Mouse (Mus musculus): Measurements from ENCODE around the gene Lmbrd2. TPM values are rescaled to one million over a fixed set of nuclear protein-coding genes. Genes with fewer than 3 reads are reported as not detected.

Lmbrd2 gene
- polyA plus RNA-seq, 1 experiment, result 3.8 TPM

DNA sequence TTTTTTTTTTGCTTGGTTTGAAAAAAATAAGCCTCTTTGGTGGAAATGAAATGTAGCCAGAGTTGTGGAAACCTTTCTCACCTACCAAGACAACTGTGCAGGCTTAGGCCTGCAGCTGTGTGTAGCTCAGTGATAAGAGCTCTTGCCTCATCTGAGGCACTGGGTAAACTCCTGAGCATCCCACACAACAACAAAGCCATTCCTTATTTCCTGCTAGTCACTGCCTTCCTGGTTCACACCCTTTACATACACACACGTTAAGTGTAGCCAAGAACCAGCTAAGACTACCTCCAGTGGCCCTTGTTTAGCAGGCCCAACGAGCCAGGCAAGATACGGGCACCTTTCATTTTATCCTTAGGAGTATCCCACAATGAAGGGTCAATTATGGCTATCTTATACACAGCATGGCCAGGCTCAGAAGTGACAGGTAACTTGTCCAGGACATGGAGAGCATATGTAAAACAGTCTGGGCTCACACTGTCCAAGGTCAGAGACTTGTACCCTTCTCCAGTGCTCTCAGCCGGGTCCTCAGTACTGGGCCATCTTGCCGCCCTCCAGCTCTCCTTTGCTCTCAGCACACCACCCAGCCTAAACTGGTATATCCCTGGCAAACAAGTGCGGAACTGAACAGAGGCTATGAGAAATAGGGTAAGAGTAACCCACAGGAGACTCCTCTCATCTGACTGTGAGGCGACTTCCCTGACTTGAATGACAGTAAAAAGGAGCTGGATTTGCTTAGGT, 13.1 kb upstream of the Lmbrd2 start:
- H3ac ChIP-seq (ENCODE audit: control insufficient read depth, insufficient read length, low read depth), result no peak overlapping the region
- H3K79me2 ChIP-seq (ENCODE audit: control insufficient read depth, insufficient read depth), result peaks cover 55% of the 10 kb centered on the region
- H3K27me3 ChIP-seq (ENCODE audit: control insufficient read depth, insufficient read depth, insufficient read length), result no peaks in the 10 kb centered on the region
- H3K36me3 ChIP-seq (ENCODE audit: control insufficient read depth, insufficient read depth), result peaks cover 98% of the 10 kb centered on the region
- no peak for TF ChIP-seq CTCF (IDR thresholded peaks at IDR 0.05; ENCODE audit: control insufficient read depth, insufficient read depth, insufficient read length)
- no peak for TF ChIP-seq USF1 (IDR thresholded peaks at IDR 0.05; ENCODE audit: low read depth)
- no peak for TF ChIP-seq MYOD1 (IDR thresholded peaks at IDR 0.05; ENCODE audit: control insufficient read depth, insufficient read length, low read depth)
- no peak for TF ChIP-seq MYOG (IDR thresholded peaks at IDR 0.05; ENCODE audit: control insufficient read depth, extremely low read depth, insufficient read length)
- peaks cover 11% of the 10 kb centered on the region for H3K79me3 ChIP-seq (ENCODE audit: low read depth)
- H3K4me3 ChIP-seq (ENCODE audit: insufficient read depth, poor library complexity, severe bottlenecking), result no peak overlapping the region

DNA sequence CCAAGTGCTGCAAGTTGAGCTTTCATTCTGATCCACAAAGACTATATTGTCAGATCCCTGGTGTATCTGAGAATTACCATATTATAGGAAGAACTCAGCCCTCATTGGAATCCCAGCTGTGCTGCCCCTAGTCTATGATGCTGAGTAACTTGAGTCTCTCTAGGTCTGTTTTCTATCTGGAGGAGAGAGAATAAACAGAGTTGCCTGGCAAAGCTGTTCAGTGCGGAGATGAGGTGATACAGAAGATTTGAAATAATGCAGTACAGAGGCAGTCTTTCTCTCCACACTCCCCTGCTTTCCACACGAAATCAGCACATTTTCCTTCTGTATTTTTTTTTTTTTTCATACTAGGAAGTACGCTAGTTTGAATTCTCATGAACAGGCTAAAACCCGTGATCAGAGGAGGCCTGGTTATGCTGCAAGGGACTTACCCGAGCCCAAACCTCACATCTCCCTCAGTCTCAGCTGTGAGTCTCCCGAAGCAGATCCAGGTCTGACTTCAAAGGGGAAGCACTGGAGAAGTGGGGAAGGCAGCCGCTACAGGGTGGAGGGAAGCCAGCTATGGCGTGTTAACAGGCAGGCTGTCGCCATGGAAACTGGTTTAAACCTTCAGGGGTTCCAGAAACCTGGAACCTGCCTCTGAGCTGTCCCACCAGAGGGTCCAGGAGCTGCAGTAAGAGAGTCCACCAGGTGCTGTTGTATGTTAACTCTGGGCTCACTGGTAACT, 9.4 kb upstream of the Lmbrd2 start:
- Histone ChIP-seq H3K27me3 (ENCODE audit: control insufficient read depth, insufficient read depth, insufficient read length) (no peaks in the 10 kb centered on the region), H3K4me3 (ENCODE audit: insufficient read depth, poor library complexity, severe bottlenecking) (no peak overlapping the region), H3K79me2 (ENCODE audit: control insufficient read depth, insufficient read depth) (peaks cover 92% of the 10 kb centered on the region), H3K79me3 (ENCODE audit: low read depth) (peaks cover 45% of the 10 kb centered on the region), H3K36me3 (ENCODE audit: control insufficient read depth, insufficient read depth) (peaks cover 95% of the 10 kb centered on the region), H3ac (ENCODE audit: control insufficient read depth, insufficient read length, low read depth) (no peak overlapping the region)
- TF ChIP-seq FOSL1 (IDR thresholded peaks at IDR 0.05; ENCODE audit: insufficient read depth, low read length, poor library complexity, severe bottlenecking) (no peak), USF1 (IDR thresholded peaks at IDR 0.05; ENCODE audit: low read depth) (no peak), CTCF (IDR thresholded peaks at IDR 0.05; ENCODE audit: control insufficient read depth, insufficient read depth, insufficient read length) (no peak), MYOG (IDR thresholded peaks at IDR 0.05; ENCODE audit: control insufficient read depth, extremely low read depth, insufficient read length) (no peak), CEBPB (IDR thresholded peaks at IDR 0.05; ENCODE audit: low read depth) (no peak), MAX (IDR thresholded peaks at IDR 0.05) (no peak)

GRCm38 (mm10) chr15:9131499-9131888, 8.9 kb upstream of the Lmbrd2 start:
- Histone ChIP-seq H3K27me3 (ENCODE audit: control insufficient read depth, insufficient read depth, insufficient read length) (no peaks in the 10 kb centered on the region), H3K79me2 (ENCODE audit: control insufficient read depth, insufficient read depth) (peaks cover 98% of the 10 kb centered on the region), H3K4me3 (ENCODE audit: insufficient read depth, poor library complexity, severe bottlenecking) (no peak overlapping the region), H3K36me3 (ENCODE audit: control insufficient read depth, insufficient read depth) (peaks cover 96% of the 10 kb centered on the region), H3K79me3 (ENCODE audit: low read depth) (peaks cover 50% of the 10 kb centered on the region), H3ac (ENCODE audit: control insufficient read depth, insufficient read length, low read depth) (no peak overlapping the region)
- no peak for TF ChIP-seq CEBPB (IDR thresholded peaks at IDR 0.05; ENCODE audit: low read depth)
- TF ChIP-seq FOSL1 (IDR thresholded peaks at IDR 0.05; ENCODE audit: insufficient read depth, low read length, poor library complexity, severe bottlenecking), result no peak
- TF ChIP-seq MYOD1 (IDR thresholded peaks at IDR 0.05; ENCODE audit: control insufficient read depth, insufficient read length, low read depth), result no peak
- no peak for TF ChIP-seq MYOG (IDR thresholded peaks at IDR 0.05; ENCODE audit: control insufficient read depth, extremely low read depth, insufficient read length)
- TF ChIP-seq USF1 (IDR thresholded peaks at IDR 0.05; ENCODE audit: low read depth), result no peak
- no peak for TF ChIP-seq MAX (IDR thresholded peaks at IDR 0.05)
- TF ChIP-seq CTCF (IDR thresholded peaks at IDR 0.05; ENCODE audit: control insufficient read depth, insufficient read depth, insufficient read length), result no peak

DNA sequence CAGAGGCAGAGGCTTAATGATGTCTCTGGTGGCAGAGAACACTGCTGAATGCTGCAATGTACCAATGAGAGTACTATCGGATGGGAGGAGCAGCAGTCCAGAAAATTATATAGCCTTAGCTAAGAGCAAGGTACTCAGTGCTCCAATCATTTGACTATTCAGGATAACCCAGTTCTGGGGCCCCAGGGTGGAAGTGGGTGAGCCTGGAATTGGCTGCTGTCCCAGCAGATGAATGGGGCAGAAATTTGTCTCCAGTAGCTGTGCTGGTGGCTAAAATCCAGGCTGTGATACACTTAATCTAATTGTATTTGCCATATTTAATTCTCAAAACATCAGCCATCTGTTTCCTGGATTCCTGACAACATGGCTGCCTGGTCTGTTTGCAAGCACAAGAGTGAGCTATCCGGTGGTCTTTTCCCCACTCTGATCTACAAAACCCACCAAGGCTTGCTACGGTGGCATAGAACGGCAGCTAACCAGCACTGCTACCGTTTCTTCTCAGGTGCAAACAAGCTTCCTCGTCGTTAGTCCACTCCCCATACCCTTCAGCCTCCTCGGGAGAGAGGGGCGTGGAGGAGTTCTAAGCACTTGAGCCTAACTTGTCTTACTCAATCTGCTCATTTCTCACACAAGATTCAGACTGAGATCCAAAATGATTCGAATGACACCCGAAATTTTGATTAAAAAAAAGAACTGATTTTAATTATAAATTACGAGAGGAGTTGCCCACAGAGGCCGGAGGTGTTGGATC, 7.5 kb upstream of the Lmbrd2 start:
- no peaks in the 10 kb centered on the region for H3K27me3 ChIP-seq (ENCODE audit: control insufficient read depth, insufficient read depth, insufficient read length)
- H3K79me3 ChIP-seq (ENCODE audit: low read depth), result peaks cover 64% of the 10 kb centered on the region
- TF ChIP-seq MAX (IDR thresholded peaks at IDR 0.05) (no peak), MYOD1 (IDR thresholded peaks at IDR 0.05; ENCODE audit: control insufficient read depth, insufficient read length, low read depth) (no peak), CEBPB (IDR thresholded peaks at IDR 0.05; ENCODE audit: low read depth) (no peak), MYOG (IDR thresholded peaks at IDR 0.05; ENCODE audit: control insufficient read depth, extremely low read depth, insufficient read length) (no peak), USF1 (IDR thresholded peaks at IDR 0.05; ENCODE audit: low read depth) (no peak), CTCF (IDR thresholded peaks at IDR 0.05; ENCODE audit: control insufficient read depth, insufficient read depth, insufficient read length) (no peak), FOSL1 (IDR thresholded peaks at IDR 0.05; ENCODE audit: insufficient read depth, low read length, poor library complexity, severe bottlenecking) (no peak)
- H3ac ChIP-seq (ENCODE audit: control insufficient read depth, insufficient read length, low read depth), result no peak overlapping the region
- peaks cover 96% of the 10 kb centered on the region for H3K36me3 ChIP-seq (ENCODE audit: control insufficient read depth, insufficient read depth)
- H3K4me3 ChIP-seq (ENCODE audit: insufficient read depth, poor library complexity, severe bottlenecking), result no peak overlapping the region
- peaks cover 100% of the 10 kb centered on the region for H3K79me2 ChIP-seq (ENCODE audit: control insufficient read depth, insufficient read depth)

DNA sequence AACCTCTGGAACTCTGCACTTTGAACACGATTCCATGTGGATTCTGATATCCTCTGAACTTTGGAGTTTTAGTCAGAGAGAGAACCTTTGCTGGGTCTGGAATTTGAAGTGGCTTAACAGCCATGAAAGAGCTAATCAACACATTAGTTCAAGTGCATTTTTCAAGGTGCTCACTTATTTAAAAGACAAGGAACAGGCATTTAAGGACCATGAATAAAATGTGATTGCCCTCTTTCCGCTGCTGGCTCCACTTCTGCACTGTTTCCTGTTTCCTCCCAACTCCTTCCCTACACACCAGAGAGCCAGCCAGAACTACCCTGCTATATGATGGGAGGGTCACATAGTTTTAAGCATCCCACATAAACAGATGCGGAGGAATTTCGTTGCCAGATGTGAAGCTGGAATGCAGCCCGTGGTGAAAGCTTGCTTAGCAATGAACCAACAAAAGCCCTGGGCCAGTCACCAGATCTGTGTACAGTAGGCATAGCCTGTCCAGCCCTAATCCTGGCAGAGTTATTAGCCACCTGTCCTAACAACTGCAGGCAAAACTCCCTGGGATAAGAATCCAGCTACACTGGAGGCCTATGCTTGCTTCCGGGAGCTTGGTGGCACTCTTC, 5.4 kb upstream of the Lmbrd2 start:
- Histone ChIP-seq H3K27me3 (ENCODE audit: control insufficient read depth, insufficient read depth, insufficient read length) (no peaks in the 10 kb centered on the region), H3K79me2 (ENCODE audit: control insufficient read depth, insufficient read depth) (peaks cover 100% of the 10 kb centered on the region), H3K4me3 (ENCODE audit: insufficient read depth, poor library complexity, severe bottlenecking) (no peak overlapping the region), H3ac (ENCODE audit: control insufficient read depth, insufficient read length, low read depth) (no peak overlapping the region), H3K36me3 (ENCODE audit: control insufficient read depth, insufficient read depth) (peaks cover 88% of the 10 kb centered on the region), H3K79me3 (ENCODE audit: low read depth) (peaks cover 83% of the 10 kb centered on the region)
- no peak for TF ChIP-seq CTCF (IDR thresholded peaks at IDR 0.05; ENCODE audit: control insufficient read depth, insufficient read depth, insufficient read length)
- TF ChIP-seq MYOD1 (IDR thresholded peaks at IDR 0.05; ENCODE audit: control insufficient read depth, insufficient read length, low read depth), result peak; percentile 28
